Comparison of ENCODE assay signal across 31 mouse cellular contexts in genomic region chr11:72281143-72281851, GRCm38 (mm10). TPM values are rescaled to one million over a fixed set of nuclear protein-coding genes. Genes with fewer than 3 reads are reported as not detected.
"Had no signal": no experiment of that assay in that cellular context is flagged by ENCODE, and none has a peak within 500 bp of the region (broad histone marks: within the 10 kb centered on the region; RNA-seq: fewer than 3 reads in every experiment).

No protein-coding gene starts in this region.

- H3K4me1 ChIP-seq: liver, embryonic 12.5 days; liver, embryonic 15.5 days; lung, embryonic 15.5 days; megakaryocyte, embryonic 14.5 days; midbrain, embryonic 10.5 days; midbrain, embryonic 13.5 days had no signal

- DNase-seq: layer of hippocampus, adult 9-11 months; layer of hippocampus, postnatal 36 days; lung, adult 18-20 months; lung, postnatal 10 days; lung, postnatal 36 days; right cerebral cortex, postnatal 14 days; right cerebral cortex, postnatal 4 days; thymus, adult 18-20 months; thymus, postnatal 36 days had no signal

- H3K36me3 ChIP-seq: liver, embryonic 12.5 days; liver, embryonic 15.5 days; lung, embryonic 15.5 days; midbrain, embryonic 10.5 days; midbrain, embryonic 13.5 days had no signal

- H3K27ac ChIP-seq: kidney, postnatal 0 days; layer of hippocampus, adult 2 months; left cerebral cortex, adult 2 months; liver, embryonic 12.5 days; liver, embryonic 15.5 days; lung, embryonic 15.5 days; midbrain, embryonic 10.5 days; midbrain, embryonic 13.5 days; stomach, postnatal 0 days had no signal

- H3K27me3 ChIP-seq: liver, embryonic 12.5 days; liver, embryonic 15.5 days; lung, embryonic 15.5 days; midbrain, embryonic 13.5 days had no signal

- H3K4me3 ChIP-seq: layer of hippocampus, adult 2 months; left cerebral cortex, adult 2 months; liver, embryonic 12.5 days; liver, embryonic 15.5 days; lung, embryonic 15.5 days; megakaryocyte, embryonic 14.5 days; midbrain, embryonic 10.5 days; midbrain, embryonic 13.5 days; myocyte had no signal

RNA-seq across cellular contexts. Expression of gene Slc13a5, which starts 14.3 kb away (rescaled TPM):
- total RNA-seq: monocyte, adult 5-6 weeks had no signal
- polyA plus RNA-seq: limb, embryonic 11.5 days; liver, embryonic 12.5 days; liver, embryonic 15.5 days had no signal

RNA-seq across cellular contexts. Expression of gene Fbxo39, which starts 32.9 kb away (rescaled TPM):
- total RNA-seq: layer of hippocampus, adult 2 months; layer of hippocampus, postnatal 36 days; left cerebral cortex, adult 2 months; left cerebral cortex, postnatal 10 days; left cerebral cortex, postnatal 36 days had no signal
- polyA plus RNA-seq: kidney, embryonic 14.5 days; kidney, postnatal 0 days; large intestine, adult 2 months; limb, embryonic 11.5 days; limb, embryonic 14.5 days; liver, embryonic 12.5 days; liver, embryonic 15.5 days; lung, embryonic 15.5 days; midbrain, embryonic 10.5 days; midbrain, embryonic 13.5 days; midbrain, embryonic 16.5 days; neural tube, embryonic 11.5 days; neural tube, embryonic 14.5 days; stomach, embryonic 14.5 days; stomach, postnatal 0 days had no signal
